Mouse (Mus musculus) G1E (cell line): ENCODE measurements around the gene Mybbp1a.
"Not testable (repeated sequence)": the region's sequence is repeated elsewhere in the genome, so short reads cannot be mapped to it uniquely, and the experiment has no call there.

ENCODE experiments used
- CTCF ChIP-seq: IDR thresholded peaks from 2 replicates; pipeline ENCODE4 v1.5.1; 2012; ENCODE audit warnings: low read depth, low read length, inconsistent platforms, mixed read lengths
- GATA1 ChIP-seq: IDR thresholded peaks from 2 replicates; pipeline ENCODE4 v1.6.1; 2012; ENCODE audit warnings: borderline replicate concordance, low read length, inconsistent platforms, mixed read lengths

DNA sequence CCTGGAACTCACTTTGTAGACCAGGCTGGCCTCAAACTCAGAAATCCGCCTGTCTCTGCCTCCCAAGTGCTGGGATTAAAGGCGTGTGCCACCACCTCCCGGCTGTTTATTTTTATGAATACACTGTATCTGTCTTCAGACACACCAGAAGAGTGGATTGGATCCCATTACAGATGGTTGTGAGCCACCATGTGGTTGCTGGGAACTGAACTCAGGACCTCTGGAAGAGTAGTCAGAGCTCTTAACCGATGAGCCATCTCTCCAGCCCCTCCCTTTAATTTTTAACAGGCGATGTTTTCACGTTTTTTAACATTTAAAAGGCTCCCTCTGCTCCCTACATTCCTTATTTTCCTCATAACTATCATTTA, 574 bp upstream of the Mybbp1a start:
- TF ChIP-seq CTCF, GATA1: not testable (repeated sequence)
